Mouse (Mus musculus): Measurements from ENCODE around the gene Myo19. TPM values are rescaled to one million over a fixed set of nuclear protein-coding genes. Genes with fewer than 3 reads are reported as not detected.
"Not testable (repeated sequence)": the region's sequence is repeated elsewhere in the genome, so short reads cannot be mapped to it uniquely, and the experiment has no call there.

Gene Myo19
- polyA plus RNA-seq, 1 experiment from 2014 or later = 13.6 TPM

DNA sequence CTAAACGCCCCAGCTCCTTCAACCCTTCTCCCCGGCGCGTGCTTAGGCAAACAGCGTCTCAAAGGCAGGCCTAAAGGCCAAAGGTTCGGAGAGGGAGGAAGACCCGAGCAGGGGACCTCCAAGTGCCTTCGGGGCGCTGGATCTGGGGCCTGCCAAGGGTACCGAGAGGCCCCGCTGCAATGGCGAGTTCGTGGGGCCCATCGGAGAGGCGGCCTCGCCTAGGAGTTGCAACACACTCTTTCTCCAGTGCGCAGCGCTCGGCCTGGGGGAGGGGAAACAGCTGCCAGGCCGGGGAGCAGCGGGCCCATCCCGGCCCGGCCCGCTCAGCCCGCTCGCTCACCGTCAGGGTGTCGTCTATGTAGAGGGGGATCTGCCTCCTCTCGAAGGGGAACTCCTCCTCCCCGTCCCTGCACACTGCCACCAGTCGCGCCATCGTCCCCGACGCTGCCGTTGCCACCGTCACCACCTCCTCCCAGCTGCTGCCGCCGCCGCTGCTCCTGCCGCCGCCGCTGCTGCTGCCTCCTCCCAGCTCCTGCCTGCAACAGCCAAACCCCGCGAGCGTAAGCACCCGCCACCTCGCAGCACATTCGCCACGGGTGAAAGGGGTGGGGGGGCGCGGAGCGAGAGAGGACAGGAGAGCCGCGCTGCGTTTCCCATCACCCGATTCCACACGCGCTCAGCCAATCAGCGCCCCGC lies 10.3 kb upstream of the Myo19 start:
- Histone ChIP-seq H3K4me3 (ENCODE audit: low read depth, low read length) (peak overlapping the region; percentile 64), H3K9me3 (ENCODE audit: control insufficient read depth, low read length) (no peaks in the 10 kb centered on the region), H3K9ac (ENCODE audit: low read length) (peak overlapping the region; percentile 70), H3K36me3 (ENCODE audit: control insufficient read depth, insufficient read depth, low read length) (no peaks in the 10 kb centered on the region; the same call in 1 of the 2 replicates), H3K27ac (ENCODE audit: low read depth, low read length) (peak overlapping the region; percentile 98), H3K4me1 (replicated peaks; ENCODE audit: control insufficient read depth, insufficient read depth, low read length) (peaks cover 2% of the 10 kb centered on the region; the same call in 1 of the 2 replicates), H3K27me3 (ENCODE audit: control insufficient read depth, insufficient read depth, low read length) (no peaks in the 10 kb centered on the region), H3K4me2 (ENCODE audit: low read depth, low read length, severe bottlenecking) (peak overlapping the region; percentile 74)
- ATAC-seq (replicated peaks; ENCODE audit: low FRiP score) = peak; percentile 81
- peak; percentile 99 for DNase-seq (ENCODE audit: low spot score)
- under 1% methylated on average over 57 of the region's 61 CpGs for WGBS

DNA sequence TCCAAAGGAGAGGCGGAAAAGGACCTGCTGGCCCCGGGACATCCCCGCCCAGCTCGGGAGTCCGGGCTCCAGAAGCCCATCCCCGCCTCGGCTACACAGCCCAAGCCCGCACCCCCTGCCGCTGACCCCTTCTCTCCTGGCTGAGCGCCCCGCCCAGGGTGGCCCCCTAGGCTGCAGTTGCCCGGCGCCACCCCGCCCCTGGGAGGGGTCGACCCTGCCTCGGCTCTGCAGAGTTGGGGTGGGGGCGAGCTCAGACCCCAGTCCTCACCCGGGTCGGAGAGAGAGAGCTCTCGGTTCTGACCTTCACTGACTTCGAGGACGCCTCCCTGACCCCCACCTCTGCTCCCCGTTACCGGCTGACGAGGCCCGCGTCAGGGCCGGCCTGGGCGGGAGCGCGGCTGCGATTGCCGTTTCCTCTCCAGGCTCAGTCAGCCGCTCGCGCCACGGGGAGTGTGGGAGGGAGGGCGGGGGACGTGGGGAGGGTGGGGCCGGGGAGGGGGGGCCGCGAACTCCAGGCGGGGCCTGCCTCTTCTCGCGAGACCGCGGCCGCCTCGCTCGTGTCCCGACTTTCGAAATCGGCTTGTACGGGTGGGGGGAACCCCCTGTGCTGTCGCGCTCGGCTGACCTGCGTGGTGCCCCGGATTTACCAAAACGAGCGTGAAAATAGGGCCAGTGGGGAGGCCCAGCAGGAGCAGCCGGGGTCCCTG lies 9.5 kb upstream of the Myo19 start, which contains the start of gene Ggnbp2:
Ggnbp2 (minus strand) TSS at position 481 of the 707 bp plus-strand sequence.
- peak within 1 kb of the TSS; percentile 91 for H3K9ac ChIP-seq (ENCODE audit: low read length)
- no peaks in the 10 kb centered on the region for H3K27me3 ChIP-seq (ENCODE audit: control insufficient read depth, insufficient read depth, low read length)
- under 1% methylated on average over 40 of the region's 62 CpGs for WGBS
- ATAC-seq (replicated peaks; ENCODE audit: low FRiP score) (peak; percentile 90), DNase-seq (ENCODE audit: low spot score) (peak; percentile 97)
- H3K36me3 ChIP-seq (ENCODE audit: control insufficient read depth, insufficient read depth, low read length) = no peaks in the 10 kb centered on the region; the same call in 1 of the 2 replicates
- H3K4me1 ChIP-seq (replicated peaks; ENCODE audit: control insufficient read depth, insufficient read depth, low read length) = peaks cover 2% of the 10 kb centered on the region; the same call in 1 of the 2 replicates
- peak within 1 kb of the TSS; percentile 64 for H3K4me3 ChIP-seq (ENCODE audit: low read depth, low read length)
- peak within 1 kb of the TSS; percentile 98 for H3K27ac ChIP-seq (ENCODE audit: low read depth, low read length)
- peak within 1 kb of the TSS; percentile 74 for H3K4me2 ChIP-seq (ENCODE audit: low read depth, low read length, severe bottlenecking)
- H3K9me3 ChIP-seq (ENCODE audit: control insufficient read depth, low read length) = no peaks in the 10 kb centered on the region

DNA sequence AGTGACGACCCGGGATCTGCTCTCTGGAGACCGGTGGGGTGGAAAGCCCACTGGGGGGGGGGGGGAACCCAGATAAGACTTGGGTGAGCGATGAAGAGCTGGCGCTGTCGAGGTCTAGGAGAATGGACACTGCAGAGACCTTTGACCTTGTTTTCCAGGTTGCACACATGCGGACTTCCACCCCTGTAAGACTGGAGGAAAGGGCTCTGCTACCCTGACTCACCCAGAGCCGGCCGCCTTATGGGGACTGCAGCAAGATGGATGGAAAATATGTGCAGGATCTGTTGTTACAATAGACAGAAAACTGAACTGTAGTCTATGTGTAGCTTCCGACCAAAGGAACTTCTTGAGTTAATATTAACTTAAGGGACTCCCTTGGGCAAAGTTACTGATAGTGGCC lies 8.9 kb upstream of the Myo19 start:
- no peaks in the 10 kb centered on the region; the same call in 1 of the 2 replicates for H3K36me3 ChIP-seq (ENCODE audit: control insufficient read depth, insufficient read depth, low read length)
- H3K27me3 ChIP-seq (ENCODE audit: control insufficient read depth, insufficient read depth, low read length) = no peaks in the 10 kb centered on the region
- WGBS = 0% methylated on average over 9 of the region's 10 CpGs
- ATAC-seq (replicated peaks; ENCODE audit: low FRiP score) (peak; percentile 68), DNase-seq (ENCODE audit: low spot score) (no peak)
- H3K4me3 ChIP-seq (ENCODE audit: low read depth, low read length) = peak overlapping the region; percentile 64
- no peaks in the 10 kb centered on the region for H3K9me3 ChIP-seq (ENCODE audit: control insufficient read depth, low read length)
- H3K4me2 ChIP-seq (ENCODE audit: low read depth, low read length, severe bottlenecking) = peak overlapping the region; percentile 70
- H3K4me1 ChIP-seq (replicated peaks; ENCODE audit: control insufficient read depth, insufficient read depth, low read length) = peaks cover 2% of the 10 kb centered on the region; the same call in 1 of the 2 replicates
- peak overlapping the region; percentile 98 for H3K27ac ChIP-seq (ENCODE audit: low read depth, low read length)
- peak overlapping the region; percentile 91 for H3K9ac ChIP-seq (ENCODE audit: low read length)

DNA sequence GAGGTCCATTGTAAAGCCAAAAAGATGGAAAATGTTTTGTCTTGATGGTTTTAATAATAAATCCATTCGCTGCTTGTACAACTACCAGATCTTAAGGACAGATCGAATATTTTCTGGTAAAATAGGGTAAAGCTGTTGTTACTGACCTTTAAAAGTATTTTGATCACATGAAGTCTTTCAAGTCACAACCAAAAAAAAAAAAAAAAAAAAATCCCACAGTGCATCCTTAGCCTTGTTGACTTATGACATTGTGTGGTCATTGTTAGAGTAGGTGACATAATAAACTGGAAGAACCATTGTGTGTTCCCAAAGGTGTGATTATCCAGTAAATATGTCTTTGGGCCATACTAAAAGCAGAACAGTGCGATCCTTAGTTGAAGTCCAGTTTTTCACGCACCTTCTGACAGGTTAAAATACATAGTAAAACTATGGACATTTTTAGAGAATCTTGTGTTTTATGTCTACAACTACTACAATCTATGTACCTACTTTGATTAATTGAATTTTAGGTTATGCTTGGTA lies 8.3 kb upstream of the Myo19 start:
- peak overlapping the region; percentile 70 for H3K4me2 ChIP-seq (ENCODE audit: low read depth, low read length, severe bottlenecking)
- peak overlapping the region; percentile 98 for H3K27ac ChIP-seq (ENCODE audit: low read depth, low read length)
- DNase-seq (ENCODE audit: low spot score) = no peak
- no peak for ATAC-seq (replicated peaks; ENCODE audit: low FRiP score)
- H3K27me3 ChIP-seq (ENCODE audit: control insufficient read depth, insufficient read depth, low read length) = no peaks in the 10 kb centered on the region
- H3K4me1 ChIP-seq (replicated peaks; ENCODE audit: control insufficient read depth, insufficient read depth, low read length) = peaks cover 2% of the 10 kb centered on the region; the same call in 1 of the 2 replicates
- 83% methylated on average over 4 of the region's 4 CpGs for WGBS
- no peaks in the 10 kb centered on the region for H3K9me3 ChIP-seq (ENCODE audit: control insufficient read depth, low read length)
- H3K36me3 ChIP-seq (ENCODE audit: control insufficient read depth, insufficient read depth, low read length) = no peaks in the 10 kb centered on the region; the same call in 1 of the 2 replicates
- peak overlapping the region; percentile 91 for H3K9ac ChIP-seq (ENCODE audit: low read length)
- peak overlapping the region; percentile 64 for H3K4me3 ChIP-seq (ENCODE audit: low read depth, low read length)

DNA sequence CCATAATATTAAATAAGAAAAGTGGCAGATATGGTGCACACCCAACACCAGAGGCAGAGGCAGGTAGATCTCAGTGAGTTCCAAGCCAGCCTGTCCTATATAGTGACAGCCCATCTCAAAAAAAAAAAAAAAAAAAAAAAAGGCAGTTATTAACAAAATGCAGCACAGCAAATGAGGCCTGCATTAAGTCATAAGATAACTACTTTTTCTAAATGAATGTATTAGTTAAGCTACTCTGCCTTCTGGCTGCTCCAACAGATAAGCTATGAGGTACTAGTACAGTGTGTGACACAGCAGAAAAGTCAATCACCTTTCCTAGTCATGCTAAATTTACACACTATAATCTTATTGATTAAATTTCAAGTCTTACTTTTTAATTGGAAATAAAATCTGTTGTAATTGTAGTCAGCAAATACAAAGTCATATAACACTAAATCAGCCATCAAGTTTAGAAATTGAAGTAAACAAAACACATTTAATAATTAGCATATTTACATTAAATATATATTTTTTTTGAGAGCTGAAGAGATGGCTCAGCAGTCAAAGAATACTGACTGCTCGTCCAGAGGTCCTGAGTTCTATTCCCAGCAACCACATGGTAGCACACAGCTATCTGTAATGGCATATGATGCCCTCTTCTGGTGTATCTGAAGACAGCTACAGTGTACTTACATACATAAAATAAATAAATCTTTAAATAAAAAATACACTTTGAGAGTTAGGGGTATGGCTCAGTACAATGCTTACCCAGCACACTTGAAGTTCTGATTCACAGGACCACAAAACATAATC lies 6.7 kb upstream of the Myo19 start:
- ATAC-seq (replicated peaks; ENCODE audit: low FRiP score) (no peak), DNase-seq (ENCODE audit: low spot score) (no peak)
- Histone ChIP-seq H3K4me2 (ENCODE audit: low read depth, low read length, severe bottlenecking) (no peak overlapping the region), H3K4me1 (replicated peaks; ENCODE audit: control insufficient read depth, insufficient read depth, low read length) (no peaks in the 10 kb centered on the region; the same call in 1 of the 2 replicates), H3K36me3 (ENCODE audit: control insufficient read depth, insufficient read depth, low read length) (no peaks in the 10 kb centered on the region; the same call in 1 of the 2 replicates), H3K9ac (ENCODE audit: low read length) (no peak overlapping the region), H3K27ac (ENCODE audit: low read depth, low read length) (no peak overlapping the region), H3K9me3 (ENCODE audit: control insufficient read depth, low read length) (no peaks in the 10 kb centered on the region), H3K4me3 (ENCODE audit: low read depth, low read length) (no peak overlapping the region), H3K27me3 (ENCODE audit: control insufficient read depth, insufficient read depth, low read length) (no peaks in the 10 kb centered on the region)
- 73% methylated on average over 1 of the region's 1 CpGs for WGBS

DNA sequence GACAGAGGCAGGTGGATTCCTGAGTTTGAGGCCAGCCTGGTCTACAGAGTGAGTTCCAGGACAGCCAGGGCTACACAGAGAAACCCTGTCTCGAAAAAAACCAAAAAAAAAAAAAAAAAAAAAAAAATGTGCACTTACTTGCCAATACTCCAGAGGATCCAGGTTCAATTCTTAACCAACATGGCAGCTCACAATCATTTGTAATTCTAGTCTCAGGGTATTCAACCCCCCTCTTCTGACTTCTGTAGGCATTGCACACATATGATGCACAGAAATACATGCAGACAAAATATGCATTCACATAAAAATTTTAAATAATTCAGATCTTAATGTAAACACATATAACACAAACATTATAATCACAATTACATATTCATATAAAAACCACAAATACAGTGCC lies 3.9 kb upstream of the Myo19 start:
- not testable (repeated sequence) for DNase-seq (ENCODE audit: low spot score); ATAC-seq (replicated peaks; ENCODE audit: low FRiP score); H3K27me3 ChIP-seq (ENCODE audit: control insufficient read depth, insufficient read depth, low read length); H3K9me3 ChIP-seq (ENCODE audit: control insufficient read depth, low read length); H3K9ac ChIP-seq (ENCODE audit: low read length); H3K36me3 ChIP-seq (ENCODE audit: control insufficient read depth, insufficient read depth, low read length); H3K27ac ChIP-seq (ENCODE audit: low read depth, low read length); H3K4me3 ChIP-seq (ENCODE audit: low read depth, low read length); H3K4me2 ChIP-seq (ENCODE audit: low read depth, low read length, severe bottlenecking)
- no CpG with 5 or more reads among the region's 1 CpGs for WGBS
- H3K4me1 ChIP-seq (replicated peaks; ENCODE audit: control insufficient read depth, insufficient read depth, low read length) = peaks cover 10% of the 10 kb centered on the region

DNA sequence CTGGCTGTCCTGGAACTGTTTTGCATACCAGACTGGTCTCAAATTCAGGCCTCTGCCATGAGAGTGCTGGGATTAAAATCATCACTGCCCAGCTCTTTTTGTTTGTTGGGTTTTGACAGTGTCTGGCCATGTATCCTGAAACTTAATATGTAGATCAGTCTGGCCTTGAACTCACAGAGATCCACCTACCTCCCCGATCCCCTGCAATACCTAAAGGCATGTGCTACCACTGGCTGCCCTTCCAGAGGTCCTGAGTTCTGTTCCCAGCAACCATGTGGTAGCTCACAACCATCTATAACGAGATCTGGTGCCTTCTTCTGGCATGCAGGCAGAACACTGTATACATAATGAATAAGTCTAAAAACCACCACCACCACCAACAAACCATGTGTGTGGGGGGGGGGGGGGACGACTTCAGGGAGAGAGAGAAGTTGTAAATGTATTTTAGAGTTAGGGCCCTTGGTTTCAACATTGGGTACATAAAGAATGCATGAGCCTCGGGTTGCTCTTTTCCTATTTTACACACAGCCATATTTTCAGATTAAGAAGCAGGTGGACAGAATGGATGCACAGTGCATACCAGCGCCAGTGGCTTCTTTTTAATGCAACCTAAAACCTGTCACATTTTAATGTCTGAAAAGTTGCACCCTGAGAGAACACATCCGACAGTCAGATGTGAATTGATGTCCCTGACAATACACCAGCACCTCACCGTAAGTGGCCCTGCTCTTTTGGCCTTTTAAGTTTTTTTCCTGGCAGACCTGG lies 759 bp upstream of the Myo19 start:
- H3K9ac ChIP-seq (ENCODE audit: low read length) = peak overlapping the region; percentile 67
- DNase-seq (ENCODE audit: low spot score) = no peak
- H3K36me3 ChIP-seq (ENCODE audit: control insufficient read depth, insufficient read depth, low read length) = no peaks in the 10 kb centered on the region; the same call in 1 of the 2 replicates
- H3K27ac ChIP-seq (ENCODE audit: low read depth, low read length) = peak overlapping the region; percentile 71
- 24% methylated on average over 7 of the region's 7 CpGs for WGBS
- H3K9me3 ChIP-seq (ENCODE audit: control insufficient read depth, low read length) = no peaks in the 10 kb centered on the region
- peaks cover 10% of the 10 kb centered on the region for H3K4me1 ChIP-seq (replicated peaks; ENCODE audit: control insufficient read depth, insufficient read depth, low read length)
- ATAC-seq (replicated peaks; ENCODE audit: low FRiP score) = peak; percentile 28
- peak overlapping the region; percentile 92 for H3K4me2 ChIP-seq (ENCODE audit: low read depth, low read length, severe bottlenecking)
- H3K4me3 ChIP-seq (ENCODE audit: low read depth, low read length) = peak overlapping the region; percentile 78
- no peaks in the 10 kb centered on the region for H3K27me3 ChIP-seq (ENCODE audit: control insufficient read depth, insufficient read depth, low read length)
